Mouse (Mus musculus) brown adipose tissue, adult 24 weeks (tissue): ENCODE results near the gene Nps. TPM values are rescaled to one million over a fixed set of nuclear protein-coding genes. Genes with fewer than 3 reads are reported as not detected.
"Not testable (repeated sequence)": the region's sequence is repeated elsewhere in the genome, so short reads cannot be mapped to it uniquely, and the experiment has no call there.

ENCODE experiments used
- H3K27ac ChIP-seq: fragments of 200-500 bp; replicated peaks from 2 replicates; pipeline ENCODE4 v1.5.1; 2012; ENCODE audit warnings: low read depth, mild to moderate bottlenecking, low read length
- H3K4me1 ChIP-seq: fragments of 200-500 bp; 2 replicates; pipeline ENCODE4 v1.6.1; 2012; ENCODE audit warnings: low read length, mixed read lengths; ENCODE audit not compliant: control insufficient read depth, insufficient read depth, insufficient read length
- H3K4me3 ChIP-seq: fragments of 200-500 bp; 2 replicates; pipeline ENCODE4 v1.5.1; 2012; ENCODE audit warnings: low read depth, mild to moderate bottlenecking, low read length, moderate library complexity; ENCODE audit not compliant: insufficient read depth
- polyA plus RNA-seq: library from polyadenylated mRNA; stranded (reverse); fragments of >200 nt; gene quantifications from 2 replicates; pipeline ENCODE4 v1.2.4, GENCODE M21; 2012; ENCODE audit not compliant: missing spikeins, insufficient read depth, insufficient read length

The Nps gene
- polyA plus RNA-seq: not detected in 2 replicates

DNA sequence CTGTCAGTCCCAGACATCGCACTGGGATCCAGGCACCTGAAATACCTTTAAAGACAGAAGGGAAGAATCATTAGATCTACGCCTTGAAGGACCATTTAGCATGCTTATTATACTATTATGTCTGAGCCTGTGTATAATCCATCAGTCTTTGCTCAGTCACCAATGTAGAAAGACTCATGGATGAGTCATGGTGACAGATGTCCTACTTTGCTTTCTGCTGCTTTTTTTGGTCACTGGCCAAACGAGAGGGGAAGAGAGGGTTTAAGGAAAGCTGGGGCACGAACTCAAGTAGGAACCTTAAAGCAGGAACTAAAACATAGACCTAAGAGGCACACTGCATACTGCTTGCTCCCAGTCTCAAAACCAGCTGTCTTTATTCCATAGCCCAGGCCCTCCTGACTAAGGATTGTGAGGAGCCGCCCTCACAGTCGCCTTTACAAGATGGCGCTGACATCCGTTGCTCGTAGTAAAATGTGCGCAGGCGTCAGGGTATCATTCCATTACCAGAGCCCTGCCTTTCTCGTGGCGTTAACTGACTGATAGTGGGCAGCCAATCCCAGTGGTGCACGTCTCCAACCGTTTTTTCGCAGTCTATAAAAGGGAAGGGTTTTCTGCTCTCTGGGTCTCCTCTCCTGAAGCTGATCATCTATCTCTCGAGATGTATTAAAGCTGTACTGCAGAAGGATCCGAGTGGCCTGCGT lies at the start of gene Nps:
Gene Nps (plus strand): TSS at position 651 of the 701 bp plus-strand sequence.
- not testable (repeated sequence) for H3K4me1 ChIP-seq, H3K4me3 ChIP-seq, H3K27ac ChIP-seq

DNA sequence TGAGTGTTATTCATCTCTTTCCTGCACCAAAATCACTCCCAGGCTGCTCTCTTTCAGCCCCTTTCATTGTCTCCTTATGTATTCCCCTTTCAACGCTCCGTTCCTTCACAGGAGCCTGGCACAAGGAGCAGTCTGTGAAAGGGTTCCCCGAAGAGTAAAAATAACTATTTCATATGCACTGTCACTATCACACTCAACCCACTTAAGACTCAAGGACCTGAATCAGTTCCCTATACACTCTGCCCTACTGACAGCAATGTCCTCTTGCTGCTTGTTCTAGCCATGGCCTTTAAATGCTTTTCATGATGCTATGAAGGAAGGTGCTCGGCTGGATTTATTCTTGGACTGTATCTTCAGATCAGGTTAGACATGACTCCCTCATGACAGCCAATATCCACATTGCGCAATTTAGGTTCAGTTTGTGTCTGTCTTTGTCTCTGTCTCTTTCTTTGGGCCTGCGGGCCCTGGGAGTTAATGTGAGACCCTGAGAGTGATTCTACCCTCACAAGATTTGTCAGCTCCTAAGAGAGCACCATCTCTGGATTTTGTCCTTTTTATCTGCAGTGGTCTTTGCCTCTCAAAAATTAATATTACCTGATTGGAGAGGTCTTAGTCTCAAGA lies 49.4 kb upstream of the Nps start:
- peaks cover 2% of the 10 kb centered on the region; the same call in 1 of the 2 replicates for H3K4me1 ChIP-seq
- no peak overlapping the region for H3K4me3 ChIP-seq

DNA sequence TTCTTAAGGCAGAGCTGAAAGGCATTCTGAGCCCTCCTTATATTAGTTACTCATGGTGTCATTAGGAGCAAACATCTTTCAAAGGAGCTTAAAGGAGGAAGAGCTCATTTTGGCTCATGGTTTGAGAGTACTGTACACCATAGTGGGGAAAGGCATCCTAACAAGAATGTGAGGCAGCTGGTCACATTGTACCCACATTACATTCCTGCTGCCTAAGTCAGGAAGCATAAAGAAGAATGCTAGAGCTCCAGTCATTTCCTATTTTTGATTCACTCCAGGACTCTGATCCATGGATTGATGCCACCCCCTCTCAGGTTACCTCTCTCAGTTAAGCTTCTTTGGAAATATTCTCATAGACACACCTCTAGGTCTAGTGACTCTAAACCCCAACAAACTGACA lies 48.2 kb upstream of the Nps start:
- H3K27ac ChIP-seq: no peak overlapping the region
- H3K4me3 ChIP-seq: no peak overlapping the region
- H3K4me1 ChIP-seq: peaks cover 2% of the 10 kb centered on the region; the same call in 1 of the 2 replicates

More for the DNA sequence above, 49.4 kb upstream of the Nps start:
- H3K27ac ChIP-seq: no peak overlapping the region

DNA sequence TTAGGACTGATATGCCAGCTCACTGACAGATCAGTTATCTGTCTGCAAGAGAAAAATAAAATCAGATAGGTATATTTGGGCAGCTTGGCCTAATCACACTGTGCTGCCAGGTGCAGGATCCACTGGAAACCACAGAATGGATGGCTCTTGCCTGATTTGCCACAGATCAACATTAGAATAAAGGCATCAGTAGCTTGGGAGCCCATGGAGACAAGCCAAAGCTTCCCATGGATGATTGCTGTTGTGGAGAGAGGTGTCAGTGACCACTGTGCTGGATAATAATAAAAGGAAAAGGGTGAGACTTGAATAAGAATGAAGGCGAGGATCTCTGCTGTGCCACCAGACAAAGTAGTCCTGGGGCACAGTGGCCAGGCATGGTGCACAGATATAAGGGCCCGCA lies 47.7 kb upstream of the Nps start:
- Histone ChIP-seq H3K4me1 (peaks cover 2% of the 10 kb centered on the region; the same call in 1 of the 2 replicates), H3K27ac (no peak overlapping the region), H3K4me3 (no peak overlapping the region)

DNA sequence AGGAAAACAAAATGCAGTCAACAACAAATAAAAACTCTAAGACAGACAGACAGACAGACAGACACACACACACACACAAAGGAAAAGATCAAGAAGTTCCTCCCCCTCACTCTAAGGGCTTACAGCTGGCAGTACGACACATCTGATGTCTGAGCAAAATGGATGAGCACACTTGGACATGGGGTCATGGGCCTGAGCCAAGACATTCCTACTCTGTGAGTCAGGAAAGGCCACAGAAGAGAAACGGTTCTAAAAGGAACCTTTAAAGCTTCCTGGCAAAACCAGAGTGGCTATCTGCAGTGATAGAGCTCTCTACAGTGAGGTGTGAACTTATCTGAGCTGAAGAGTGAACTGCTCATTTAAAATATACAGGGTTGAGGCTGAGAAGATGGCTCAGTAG lies 46.0 kb upstream of the Nps start:
- H3K4me3 ChIP-seq: no peak overlapping the region
- H3K4me1 ChIP-seq: peaks cover 2% of the 10 kb centered on the region; the same call in 1 of the 2 replicates
- H3K27ac ChIP-seq: no peak overlapping the region

- Histone ChIP-seq H3K4me1 (no peaks in the 10 kb centered on the region), H3K27ac (no peak overlapping the region), H3K4me3 (no peak overlapping the region)
Measured at GRCm38 (mm10) chr7:135221475-135221874, 37.0 kb upstream of the Nps start.

DNA sequence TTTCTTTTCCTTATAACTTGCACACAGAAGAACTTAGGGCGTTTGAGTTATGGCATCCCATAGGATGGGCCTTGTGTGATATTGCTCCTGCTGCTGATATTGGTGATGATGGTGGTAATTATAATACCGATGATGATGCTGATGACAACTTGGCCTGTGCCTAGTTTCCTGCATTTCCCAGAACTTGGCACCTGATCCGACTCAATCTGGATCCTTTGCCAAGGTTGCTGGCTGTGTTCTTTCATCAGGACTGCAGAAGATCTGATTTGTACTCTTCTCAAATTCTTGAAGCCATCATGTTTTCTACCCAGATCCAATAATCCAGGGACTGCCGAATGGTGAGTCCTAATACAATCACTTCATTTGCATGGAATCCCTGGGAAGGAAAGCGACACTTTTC lies 32.5 kb upstream of the Nps start:
- Histone ChIP-seq H3K4me1 (no peaks in the 10 kb centered on the region), H3K4me3 (no peak overlapping the region), H3K27ac (no peak overlapping the region)

- H3K4me3 ChIP-seq: no peak overlapping the region
- H3K4me1 ChIP-seq: no peaks in the 10 kb centered on the region
- no peak overlapping the region for H3K27ac ChIP-seq
Measured at GRCm38 (mm10) chr7:135237152-135237551, 21.4 kb upstream of the Nps start.

DNA sequence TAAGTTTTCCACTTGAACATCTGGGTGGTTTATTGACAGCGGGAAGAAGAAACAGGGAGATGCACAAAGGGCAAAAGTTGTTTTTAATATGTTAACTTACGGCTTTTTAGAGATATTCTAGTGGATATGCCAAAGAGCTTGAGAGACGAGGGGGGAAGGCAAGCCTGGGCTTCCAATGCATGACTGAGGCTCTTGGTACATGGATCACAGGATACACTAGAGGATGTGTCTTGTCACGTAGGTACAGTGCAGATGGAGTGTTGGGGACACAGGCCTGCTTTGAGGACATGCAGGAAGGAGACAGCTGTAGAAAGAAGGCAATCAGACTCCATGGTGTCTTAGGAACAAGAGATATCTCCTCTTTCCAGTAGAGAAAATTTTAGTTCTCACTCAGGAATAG lies 19.1 kb upstream of the Nps start:
- Histone ChIP-seq H3K27ac (no peak overlapping the region), H3K4me3 (no peak overlapping the region), H3K4me1 (no peaks in the 10 kb centered on the region)

- H3K4me1 ChIP-seq: no peaks in the 10 kb centered on the region
- no peak overlapping the region for H3K4me3 ChIP-seq
- no peak overlapping the region for H3K27ac ChIP-seq
Measured at GRCm38 (mm10) chr7:135240006-135240405, 18.5 kb upstream of the Nps start.

DNA sequence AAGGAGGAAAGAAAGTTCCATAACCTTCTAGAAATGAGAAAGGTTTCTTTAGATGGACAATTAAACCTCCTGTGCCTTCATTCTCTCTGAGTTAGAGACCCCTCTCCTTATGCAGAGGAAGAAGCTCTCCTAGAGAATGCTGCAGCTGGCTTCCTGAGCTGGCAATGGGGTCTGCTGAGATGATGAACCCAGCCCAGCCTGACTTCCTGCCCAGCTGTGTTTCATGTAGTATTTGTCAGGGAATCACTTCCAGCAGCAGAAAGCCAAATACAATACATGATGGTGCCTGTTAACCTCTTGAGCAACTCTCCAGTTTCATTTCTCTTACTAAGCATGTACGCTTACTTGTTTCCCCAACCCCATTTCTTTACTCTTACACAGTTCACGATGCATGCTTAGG lies 17.9 kb upstream of the Nps start:
- Histone ChIP-seq H3K27ac (no peak overlapping the region), H3K4me3 (no peak overlapping the region)

GRCm38 (mm10) chr7:135244171-135244880 lies 14.2 kb upstream of the Nps start:
- H3K27ac ChIP-seq: no peak overlapping the region
- H3K4me3 ChIP-seq: no peak overlapping the region

More for the DNA sequence above, 17.9 kb upstream of the Nps start:
- H3K4me1 ChIP-seq: peaks cover 2% of the 10 kb centered on the region; the same call in 1 of the 2 replicates

DNA sequence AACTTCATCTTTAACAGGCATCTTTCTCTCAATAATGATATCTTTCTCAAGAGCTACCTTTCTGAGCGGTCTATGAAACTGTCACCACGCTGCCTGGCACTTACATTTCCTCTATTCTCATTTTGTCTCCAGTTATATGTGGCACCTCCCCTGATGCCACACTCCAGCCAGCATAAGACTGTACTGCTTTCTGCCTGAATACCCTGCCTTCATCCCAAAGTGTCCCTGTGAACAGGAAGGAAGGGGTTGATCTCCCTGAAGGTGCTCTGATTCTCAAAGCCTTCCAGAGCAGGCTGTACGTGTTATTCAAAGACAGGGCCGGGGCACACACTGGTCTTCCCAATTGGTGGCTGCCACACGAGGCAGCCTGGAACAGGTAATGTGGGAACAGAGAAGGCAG lies 12.1 kb upstream of the Nps start:
- no peak overlapping the region for H3K27ac ChIP-seq
- peaks cover 2% of the 10 kb centered on the region; the same call in 1 of the 2 replicates for H3K4me1 ChIP-seq
- no peak overlapping the region for H3K4me3 ChIP-seq

More at GRCm38 (mm10) chr7:135244171-135244880, 14.2 kb upstream of the Nps start:
- peaks cover 2% of the 10 kb centered on the region; the same call in 1 of the 2 replicates for H3K4me1 ChIP-seq

DNA sequence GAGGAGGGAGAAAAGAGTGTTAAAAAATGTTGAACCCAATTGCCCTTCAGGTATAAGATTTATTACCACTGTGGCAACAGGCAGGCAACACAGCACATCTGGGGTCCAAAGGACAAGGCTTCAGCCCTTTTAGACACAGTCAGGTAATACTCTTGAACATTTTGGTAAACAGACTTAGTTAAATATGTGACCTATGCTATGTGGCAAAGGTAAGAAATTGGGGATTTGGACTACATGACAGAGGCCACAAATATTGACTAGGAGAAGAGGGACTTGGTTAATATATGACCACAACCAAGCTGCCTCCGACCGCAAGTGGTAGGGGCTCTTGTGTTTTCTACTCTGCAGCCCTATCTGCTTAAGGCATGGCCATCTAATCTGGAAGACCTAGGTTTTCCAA lies 5.3 kb upstream of the Nps start:
- Histone ChIP-seq H3K4me3 (no peak overlapping the region), H3K4me1 (no peaks in the 10 kb centered on the region), H3K27ac (no peak overlapping the region)

DNA sequence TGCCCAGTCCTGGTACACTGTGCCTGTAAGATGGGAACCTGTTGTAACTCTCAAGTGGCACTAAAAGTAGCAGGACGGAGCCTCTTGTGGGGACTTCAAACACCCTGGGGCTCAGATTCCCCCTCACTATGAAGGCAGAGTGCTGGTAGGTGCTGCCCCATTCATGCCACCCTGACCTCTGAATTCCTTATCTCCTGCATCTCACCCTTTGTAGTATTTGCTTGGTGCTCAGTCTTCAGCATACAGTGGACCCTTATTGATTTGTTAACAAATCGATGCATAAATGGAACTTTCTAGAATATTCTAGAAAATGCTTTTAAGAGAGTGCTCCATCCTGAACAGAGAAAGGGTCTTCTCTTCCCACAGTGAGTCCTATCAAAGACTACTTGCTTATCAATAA lies 4.1 kb upstream of the Nps start:
- Histone ChIP-seq H3K27ac (no peak overlapping the region), H3K4me3 (no peak overlapping the region), H3K4me1 (no peaks in the 10 kb centered on the region)
